Mouse (Mus musculus) hindlimb bud, embryonic 11.5 days (tissue): ENCODE measurements around the gene Fut11.

Experiments
- DNase-seq: peaks from one replicate; pipeline ENCODE4 v3.0.0-alpha.2; 2012; ENCODE audit warnings: low read depth, low spot score; ENCODE audit errors: extremely low spot score

The Fut11 gene

DNA sequence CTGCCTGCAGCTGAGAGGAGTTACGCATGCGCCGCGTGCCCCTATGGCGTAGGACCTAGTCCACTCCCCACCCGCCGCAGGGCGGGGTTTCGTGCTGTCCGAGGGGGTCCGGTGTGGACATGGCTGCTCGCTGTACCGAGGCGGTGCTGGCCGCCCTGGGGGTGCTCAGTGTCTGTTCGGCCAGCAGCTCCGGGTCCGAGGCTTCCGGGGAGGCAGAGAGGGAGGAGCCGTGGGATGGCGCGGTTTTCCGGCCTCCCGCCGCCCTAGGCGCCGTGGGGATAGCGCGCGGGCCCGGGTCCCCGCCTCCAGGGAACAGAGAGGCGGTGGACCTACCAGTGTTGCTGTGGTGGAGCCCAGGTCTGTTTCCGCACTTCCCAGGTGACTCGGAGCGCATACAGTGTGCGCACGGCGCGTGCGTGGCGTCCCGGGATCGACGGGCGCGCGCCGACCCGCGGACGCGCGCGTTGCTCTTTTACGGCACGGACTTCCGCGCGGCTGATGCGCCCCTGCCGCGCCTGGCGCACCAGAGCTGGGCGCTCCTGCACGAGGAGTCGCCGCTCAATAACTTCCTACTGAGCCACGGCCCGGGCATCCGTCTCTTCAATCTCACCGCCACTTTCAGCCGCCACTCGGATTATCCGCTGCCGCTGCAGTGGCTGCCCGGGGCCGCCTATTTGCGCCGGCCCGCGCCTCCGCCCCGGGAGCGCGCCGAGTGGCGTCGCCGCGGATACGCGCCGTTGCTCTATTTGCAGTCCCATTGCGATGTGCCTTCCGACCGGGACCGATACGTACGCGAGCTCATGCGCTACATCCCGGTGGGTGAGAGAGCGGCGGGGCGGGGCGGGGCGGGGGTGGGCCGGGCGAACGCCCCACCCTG is at the start of gene Fut11:
Gene Fut11 (plus strand): TSS at position 85 of the 877 bp plus-strand sequence.
- DNase-seq, result no peak

DNA sequence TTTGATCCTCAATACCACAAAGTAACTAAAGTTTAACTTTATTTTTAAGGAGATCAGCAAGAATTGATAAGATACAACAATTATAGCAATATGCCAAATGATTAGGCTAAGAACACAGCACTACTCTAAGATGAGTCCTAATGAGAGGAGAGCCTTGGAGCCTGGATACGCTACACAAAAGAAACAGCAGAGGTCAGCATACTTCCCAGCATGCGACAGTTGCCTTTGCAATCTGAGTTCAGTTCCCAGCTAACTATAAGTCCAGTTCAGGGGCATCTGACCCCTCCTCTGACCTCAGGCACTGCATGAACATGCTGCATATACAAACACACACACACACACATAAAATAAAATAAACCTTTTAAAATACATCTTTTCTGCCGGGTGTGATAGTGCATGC is 49.2 kb upstream of the Fut11 start:
- no peak for DNase-seq

DNA sequence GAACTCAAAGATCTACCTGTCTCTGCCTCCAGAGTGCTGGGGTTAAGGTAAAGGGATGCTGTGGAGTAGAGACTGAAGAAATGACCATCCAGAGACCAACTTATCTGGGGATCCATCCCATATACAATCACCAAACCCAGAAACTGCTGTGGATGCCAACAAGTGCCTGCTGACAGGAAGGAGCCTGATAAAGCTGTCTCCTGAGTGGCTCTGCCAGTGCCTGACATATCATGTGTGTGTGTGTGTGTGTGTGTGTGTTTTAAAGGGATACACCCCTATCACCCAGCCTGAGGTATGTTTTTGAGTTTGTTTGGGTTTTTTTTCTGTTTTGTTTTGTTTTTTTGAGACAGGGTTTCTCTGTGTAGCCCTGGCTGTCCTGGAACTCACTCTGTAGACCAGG is 48.4 kb upstream of the Fut11 start:
- DNase-seq, result no peak

DNA sequence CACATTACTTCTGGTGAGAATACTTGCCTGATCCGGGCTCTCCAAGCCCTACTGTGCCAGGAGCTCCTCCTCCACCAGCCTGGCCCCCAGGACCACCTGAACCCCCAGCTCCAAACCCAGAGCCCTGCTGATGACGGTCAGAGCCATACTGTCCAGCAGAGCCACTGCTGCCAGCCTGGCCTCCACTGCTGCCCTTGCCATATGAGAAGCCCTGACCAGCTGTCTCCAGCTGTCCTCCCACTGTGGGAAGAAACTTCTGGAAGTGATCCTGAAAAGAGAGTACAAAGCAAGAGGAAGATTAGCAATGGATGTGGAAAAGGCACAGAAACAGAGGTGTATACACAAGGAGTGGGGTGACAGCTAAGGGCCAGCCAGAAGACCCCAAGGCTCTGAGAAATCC is 43.8 kb upstream of the Fut11 start:
- no peak for DNase-seq

DNA sequence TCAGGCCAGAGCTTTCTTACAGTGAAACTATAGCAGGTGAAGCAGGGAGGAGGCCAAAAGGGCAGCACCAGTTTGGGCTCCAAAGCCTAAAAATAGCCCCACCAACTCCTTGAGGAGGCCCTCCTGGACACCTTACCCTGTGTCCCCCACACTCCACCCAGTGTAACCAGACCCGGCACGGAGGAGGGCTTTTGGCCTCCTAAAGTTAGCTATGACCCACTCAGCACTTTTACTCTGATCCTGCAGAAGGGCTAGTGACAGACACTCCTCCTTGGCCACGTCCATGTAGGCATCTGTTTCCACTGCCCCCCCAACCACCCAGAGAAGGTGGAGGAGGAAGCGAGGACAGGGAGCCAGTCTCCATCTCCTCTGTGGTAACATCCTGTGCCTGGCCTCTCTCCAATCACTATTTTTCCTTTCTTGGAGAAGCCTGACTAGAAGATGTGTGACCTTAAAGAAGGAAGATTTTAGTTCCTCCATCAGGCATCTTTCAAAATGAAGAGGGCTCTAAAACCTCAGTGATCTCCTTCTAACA is 43.0 kb upstream of the Fut11 start:
- no peak for DNase-seq

DNA sequence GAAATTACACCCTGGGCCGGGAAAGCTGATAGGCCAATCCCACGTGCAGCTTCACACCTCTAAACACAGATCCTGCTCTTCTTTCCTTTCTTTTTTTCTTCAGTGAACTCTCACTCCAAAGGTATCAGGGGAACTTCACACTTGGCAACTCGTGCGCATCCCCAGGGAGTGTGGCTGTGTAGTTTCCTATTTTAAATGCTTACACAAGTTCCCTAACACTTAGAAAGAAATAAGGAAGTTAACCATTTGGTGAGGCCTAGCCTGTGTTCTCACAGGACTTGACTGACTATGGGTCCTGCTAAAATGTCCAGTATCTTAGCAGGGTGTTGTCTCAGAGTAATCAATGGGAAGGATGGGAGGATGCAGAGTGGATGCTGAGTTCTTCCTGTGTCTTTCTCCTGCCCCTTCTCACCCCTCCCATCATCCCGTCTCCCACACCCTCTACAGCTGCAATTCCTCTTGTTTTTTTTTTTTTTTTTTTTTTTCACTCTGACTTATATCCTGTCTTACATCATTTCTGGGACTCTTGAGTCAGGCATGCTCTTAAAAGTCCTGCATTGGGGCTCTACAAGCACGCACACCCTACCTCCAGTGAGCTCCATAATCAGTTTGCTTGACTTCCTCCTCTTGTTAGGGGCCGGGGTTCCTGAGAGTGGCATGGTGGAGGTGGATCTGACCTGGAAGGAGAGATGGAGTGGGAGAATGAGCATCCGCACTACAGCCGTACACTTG is 39.9 kb upstream of the Fut11 start:
- no peak for DNase-seq

DNA sequence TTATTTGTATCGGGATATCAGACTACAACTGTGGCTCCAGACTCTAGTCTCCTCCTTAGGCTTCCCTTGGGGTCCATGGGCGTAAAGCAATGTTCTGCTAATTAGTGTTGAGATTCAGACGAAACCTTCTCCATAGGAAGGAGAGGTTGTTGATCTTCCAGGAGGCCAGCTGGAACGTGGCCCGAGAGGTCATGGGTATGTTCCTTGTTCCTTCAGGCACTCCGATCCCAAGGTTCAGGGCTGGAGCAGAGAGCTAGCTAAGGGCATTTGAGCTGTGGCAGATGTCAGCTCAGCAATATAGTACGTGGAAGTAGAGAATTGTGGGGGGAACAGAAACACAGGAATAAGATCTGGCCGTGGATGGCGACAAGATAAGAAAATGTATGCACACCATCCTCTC is 39.0 kb upstream of the Fut11 start:
- DNase-seq, result no peak

DNA sequence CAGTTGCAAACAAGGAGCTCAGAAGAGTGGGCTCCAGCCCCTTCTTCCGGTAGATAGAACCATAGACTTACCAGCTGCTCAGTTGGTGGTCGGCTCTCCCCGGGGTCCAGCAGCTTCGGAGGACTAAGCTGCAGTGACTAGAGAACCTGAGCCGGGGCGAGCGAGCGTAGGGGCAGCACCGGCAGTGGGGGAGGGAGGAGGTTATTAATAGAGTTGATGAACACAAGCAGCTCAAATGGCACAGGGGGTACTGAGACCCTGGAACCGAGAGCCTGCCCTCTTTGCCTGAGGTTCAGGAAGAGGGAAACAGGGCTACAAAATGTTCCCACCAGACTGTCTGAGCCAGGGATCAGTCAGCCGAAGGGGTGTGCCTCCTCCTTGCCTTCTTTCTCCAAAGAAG is 38.4 kb upstream of the Fut11 start, which contains the start of gene Myoz1:
Gene Myoz1 (minus strand): TSS at position 180 of the 400 bp plus-strand sequence.
- no peak for DNase-seq

DNA sequence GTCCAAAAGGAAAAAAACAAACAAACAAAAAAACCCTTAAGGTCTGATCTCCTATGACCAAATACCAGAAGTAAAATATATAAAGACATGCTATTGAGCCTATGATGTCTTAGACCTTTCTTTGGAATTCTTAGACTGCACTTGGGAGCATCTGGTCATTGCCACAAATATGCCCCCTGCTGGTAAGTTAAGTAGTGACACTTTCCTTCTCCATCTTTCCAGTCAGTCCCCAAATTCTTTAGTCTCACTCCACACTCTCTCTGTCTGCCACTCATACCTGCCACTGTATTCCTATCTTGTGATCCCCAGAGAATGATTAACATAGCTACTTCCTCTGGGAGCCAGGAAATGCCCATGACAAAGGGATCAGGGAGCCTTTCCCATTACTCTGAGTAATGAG is 36.4 kb upstream of the Fut11 start:
- DNase-seq, result no peak

DNA sequence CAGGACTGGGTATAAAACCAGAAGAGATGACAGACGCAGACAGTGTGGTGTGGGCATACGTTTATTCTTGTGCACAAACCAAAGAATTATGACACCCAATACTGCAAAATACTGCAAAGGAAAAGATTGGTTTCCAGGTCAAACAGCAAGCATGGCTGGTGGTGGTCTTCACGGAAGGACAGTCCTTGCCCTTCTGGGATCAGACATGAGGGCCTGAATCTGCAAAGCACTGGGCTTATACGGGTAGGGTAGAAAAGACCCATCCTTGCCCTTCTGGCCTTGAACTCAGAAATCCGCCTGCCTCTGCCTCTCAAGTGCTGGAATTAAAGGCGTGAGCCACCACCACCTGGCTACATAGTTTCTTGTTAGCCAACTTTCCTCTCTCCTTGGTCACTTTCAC is 35.9 kb upstream of the Fut11 start:
- no peak for DNase-seq

DNA sequence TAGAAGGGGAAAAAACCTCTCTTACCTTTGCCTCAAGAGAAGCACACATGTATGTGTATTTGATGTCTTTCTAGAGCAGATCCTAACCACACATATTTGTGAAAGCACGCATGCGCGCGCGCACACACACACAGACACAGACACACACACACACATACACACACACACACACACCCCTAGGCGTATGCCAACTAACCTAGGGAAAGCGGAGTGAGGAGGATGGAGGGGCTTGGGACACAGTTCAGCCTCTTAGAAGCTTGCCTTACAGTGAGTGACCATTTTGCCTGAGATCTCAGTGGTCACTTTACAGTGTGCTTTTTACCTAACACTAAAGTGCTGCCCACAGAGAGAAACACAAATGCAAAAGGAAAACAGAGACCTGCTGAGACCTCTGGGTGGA is 35.1 kb upstream of the Fut11 start:
- no peak for DNase-seq

DNA sequence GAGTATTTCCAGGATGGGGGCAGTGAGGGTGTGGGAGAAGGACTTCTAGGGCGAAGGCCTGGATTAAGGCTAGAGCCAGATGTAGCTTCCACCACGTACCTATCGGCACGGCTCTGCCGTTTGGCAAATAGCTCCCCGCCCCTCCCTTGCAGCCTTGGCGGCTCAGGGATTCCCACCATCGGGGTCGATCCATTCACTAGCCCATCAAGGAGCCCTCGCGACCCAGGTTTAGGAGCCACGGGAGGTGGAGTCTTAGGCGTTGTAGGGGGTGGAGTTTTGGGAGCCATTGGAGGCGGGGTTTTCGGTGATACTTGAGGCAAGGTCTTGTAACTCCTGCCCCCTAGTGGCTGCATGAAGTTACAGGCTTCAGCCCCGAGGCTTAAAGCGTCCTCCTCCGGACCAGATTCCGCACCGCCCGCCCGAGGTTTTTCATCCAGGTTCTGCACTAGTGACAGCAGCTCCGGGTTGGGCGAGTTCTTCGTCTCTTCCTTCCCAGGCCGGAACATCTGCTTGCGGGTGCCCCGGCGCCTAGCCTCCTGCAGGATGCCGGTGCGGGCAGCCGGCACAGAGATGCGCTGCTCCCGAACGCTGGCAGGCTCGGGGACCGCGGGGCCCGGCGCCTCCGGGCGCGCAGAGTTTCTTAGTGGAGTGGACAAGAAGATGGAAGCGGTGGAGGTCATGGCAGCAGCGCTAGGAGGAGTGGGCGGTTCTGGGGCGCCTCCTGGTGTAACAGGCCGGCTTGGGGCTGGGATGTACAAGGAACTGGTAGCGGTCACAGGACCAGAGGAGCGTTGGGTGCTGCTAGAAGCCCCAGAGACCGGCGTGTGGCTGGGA is 33.7 kb upstream of the Fut11 start:
- DNase-seq, result peak; percentile 98

DNA sequence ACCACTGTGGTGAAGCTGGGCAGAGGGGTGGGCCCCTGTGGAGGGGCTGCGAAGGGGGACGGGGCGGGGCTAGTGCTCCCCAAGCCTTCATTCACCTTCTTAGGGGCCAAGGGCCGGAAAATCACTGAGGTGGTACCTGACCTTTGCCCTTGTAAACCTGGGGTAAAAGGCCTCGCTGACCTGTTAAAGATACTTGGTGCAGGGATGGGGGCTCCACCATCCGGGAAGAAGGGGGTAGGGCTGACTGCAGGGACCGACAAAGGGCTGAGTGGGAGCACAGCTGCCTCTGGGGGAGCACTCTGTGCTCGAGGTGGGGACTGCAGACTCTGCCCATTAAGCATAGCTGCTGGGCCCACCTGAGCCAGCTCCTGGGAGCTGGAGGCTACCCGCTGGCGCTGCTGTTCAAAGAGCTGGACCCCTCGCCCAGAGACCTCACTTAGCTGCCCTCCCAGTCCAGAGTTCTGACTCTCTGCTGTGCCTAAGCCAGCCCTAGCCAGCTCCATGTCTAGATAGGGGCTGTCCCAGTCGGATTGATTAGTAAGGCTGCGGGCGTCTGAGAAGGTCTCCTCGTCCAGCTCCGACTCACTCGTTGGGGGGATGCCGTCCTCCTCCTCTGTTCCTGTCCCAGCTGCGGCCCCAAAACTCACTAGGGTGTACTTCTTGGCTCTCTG is 33.0 kb upstream of the Fut11 start:
- DNase-seq, result no peak

DNA sequence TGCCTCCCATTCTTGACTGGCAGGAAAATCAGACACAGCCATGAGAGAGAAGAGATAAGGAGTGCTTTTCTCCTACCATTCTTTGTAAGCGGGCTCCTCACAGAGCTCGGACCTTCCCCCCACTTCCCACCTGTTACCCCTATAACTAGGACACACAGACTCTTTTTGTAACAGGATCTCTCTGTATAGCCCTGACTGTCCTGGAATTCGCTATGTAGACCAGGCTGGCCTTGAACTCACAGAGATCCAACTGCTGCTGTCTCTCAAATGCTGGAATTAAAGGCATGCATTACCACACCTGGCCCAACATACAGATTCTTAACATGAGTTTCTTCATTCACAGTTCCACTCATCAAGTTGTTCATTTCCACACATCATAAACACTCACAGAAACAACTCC is 32.0 kb upstream of the Fut11 start:
- no peak for DNase-seq

DNA sequence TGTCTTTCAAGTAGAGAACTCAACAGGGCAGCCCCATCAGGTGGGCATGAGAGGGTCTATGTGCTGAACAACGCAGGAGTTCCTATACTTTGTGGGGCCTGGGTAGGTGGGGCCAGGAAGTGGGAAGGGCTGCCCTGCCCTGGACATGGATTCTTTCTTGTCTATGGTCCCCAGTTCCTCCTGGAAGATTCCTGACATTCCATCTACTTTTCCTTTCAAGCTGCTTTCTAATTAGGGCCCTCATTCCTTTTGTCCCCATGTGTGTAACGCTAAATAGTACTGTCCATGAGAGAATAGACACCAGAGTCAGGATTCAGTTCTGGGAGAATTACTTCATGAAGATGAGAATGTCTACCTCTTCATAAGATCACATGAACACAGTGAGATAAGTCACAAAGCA is 31.2 kb upstream of the Fut11 start:
- DNase-seq, result no peak

DNA sequence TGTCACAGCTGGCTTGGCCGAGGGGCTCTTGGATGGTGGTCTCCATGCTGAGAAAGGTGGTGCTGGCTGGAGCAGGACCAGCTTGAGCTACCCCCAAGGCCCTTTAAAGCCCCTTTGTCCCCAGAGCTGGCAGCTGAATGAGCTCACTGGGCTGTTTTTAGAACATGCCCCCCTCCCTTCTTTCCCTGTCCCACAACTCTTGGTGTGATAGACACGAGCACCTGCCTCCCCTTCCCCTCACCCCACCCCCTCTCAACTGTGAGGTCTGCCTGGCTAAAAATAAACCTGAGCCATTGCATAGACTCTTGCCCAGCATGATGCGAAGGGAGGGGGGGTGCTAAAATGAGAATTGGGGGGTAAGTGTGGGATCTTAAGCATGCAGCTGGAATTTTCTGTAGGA is 30.3 kb upstream of the Fut11 start:
- DNase-seq, result no peak

DNA sequence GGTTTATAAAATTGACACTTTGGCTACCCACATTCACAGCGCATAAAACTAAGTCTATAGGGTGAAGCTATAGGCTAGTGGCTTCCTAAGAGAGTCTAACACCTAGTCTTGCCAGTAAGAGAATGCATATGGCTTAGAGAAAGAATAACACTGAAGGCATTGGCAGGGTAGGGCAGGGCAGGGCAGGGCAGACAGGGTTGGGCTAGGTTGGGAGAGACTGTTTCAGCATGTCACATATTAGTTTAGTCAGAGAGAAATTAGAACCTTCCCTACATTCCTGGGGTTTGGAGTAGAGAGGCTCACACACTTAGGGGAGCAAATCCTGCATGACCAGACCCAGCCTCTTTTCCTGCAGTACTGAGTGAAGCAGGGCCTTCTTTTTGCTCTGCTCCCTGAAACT is 27.3 kb upstream of the Fut11 start:
- no peak for DNase-seq

DNA sequence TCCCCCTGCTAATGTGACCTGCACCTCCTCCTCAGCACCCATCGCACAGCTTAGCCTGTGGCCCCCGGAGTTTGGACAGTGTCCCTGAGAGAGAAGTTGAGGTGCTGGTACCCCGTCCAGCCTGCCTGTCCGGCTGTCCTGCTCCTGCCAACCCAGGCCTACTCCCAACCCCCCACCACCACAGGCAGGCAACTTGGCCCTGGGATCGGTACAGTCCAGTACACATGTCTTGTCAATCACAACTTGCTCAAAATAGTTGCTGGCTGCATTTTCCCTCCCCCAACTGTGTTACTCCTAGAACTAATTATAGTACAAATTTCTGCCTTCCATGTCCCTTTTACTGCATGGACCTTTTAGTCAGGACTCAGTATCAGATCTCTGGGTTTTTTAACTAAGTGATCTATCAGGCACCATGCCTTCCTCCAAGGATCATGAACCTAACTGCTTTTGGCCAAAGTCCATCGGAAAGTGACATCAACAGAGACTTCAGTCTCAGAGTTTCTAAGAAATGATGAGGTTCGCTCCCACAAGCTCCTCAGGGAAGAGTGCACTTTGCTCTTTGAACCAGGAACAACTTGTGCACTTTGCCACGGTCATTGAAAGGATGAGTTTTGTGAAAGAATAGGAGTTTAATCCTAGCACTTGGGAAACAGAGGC is 26.5 kb upstream of the Fut11 start, which contains the start of gene Synpo2l:
Gene Synpo2l (minus strand): TSS at position 201 of the 657 bp plus-strand sequence.
- DNase-seq, result no peak

DNA sequence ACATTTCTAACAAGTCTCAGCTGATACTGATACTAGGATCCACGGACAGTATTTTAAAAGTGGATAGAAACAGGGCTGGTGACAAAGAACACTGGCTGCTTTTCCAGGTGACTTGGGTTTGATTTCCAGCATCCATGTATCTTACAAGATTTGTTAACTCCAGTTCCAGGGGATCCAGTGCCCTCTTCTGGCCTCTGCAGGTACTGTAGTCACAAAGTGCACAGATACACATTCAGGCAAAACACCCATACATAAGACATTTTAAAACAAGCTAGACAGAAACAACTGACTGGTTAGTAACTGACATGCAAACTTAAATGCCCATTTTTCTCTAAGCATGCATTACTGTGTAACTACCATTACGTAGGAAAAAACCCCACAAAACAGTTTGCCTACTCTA is 21.8 kb upstream of the Fut11 start:
- no peak for DNase-seq

DNA sequence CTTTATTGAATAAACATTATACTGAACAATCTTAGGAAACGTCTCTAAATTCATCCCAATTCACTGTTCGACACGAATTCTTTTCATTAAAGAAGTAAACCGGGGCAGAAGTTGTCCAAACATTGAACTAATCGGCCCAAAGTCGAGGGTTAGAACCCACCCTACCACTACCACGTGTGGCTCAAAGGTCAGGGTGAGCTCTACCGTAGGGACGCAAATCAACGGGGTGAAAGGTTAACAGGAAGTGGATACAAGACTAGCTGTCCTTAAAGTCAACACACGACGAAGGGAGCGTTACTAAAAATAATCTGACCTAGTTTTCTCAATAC is 21.1 kb upstream of the Fut11 start:
- no peak for DNase-seq
